Mouse (Mus musculus): Measurements from ENCODE around the gene Bloc1s5. TPM values are rescaled to one million over a fixed set of nuclear protein-coding genes. Genes with fewer than 3 reads are reported as not detected.

Bloc1s5 gene
- polyA plus RNA-seq, 1 experiment from 2014 or later = 13.7 TPM

DNA sequence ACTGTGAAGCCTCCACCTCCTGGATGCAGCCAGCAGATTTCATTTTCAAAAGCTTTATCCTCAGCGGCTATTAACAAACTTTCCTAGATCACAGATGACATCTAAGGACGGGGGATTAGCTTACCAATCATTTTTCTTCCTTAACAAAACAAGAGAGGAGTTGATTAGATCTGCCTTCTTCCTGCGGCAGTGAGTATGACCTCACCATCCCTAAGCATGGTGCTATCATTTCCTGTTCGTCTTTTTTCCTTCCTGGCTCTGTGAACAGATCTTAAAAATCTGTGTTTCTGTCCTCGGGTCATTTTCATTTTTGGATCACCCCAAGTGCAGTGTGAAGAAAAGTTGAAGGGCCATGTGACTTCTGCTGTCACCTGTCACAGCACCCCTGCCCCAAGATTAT is 20.6 kb downstream of the Bloc1s5 start:
- Histone ChIP-seq H3K27me3 (replicated peaks; ENCODE audit: control insufficient read depth, insufficient read depth, low read length) (no peaks in the 10 kb centered on the region), H3K36me3 (ENCODE audit: control insufficient read depth, insufficient read depth, low read length) (0 out of 2 replicates have a peak, but pooled peaks cover 8% of the 10 kb centered on the region), H3K4me2 (ENCODE audit: low read length) (no peak overlapping the region), H3K4me3 (ENCODE audit: low read depth, low read length) (no peak overlapping the region), H3K9me3 (ENCODE audit: control insufficient read depth, low read length) (no peaks in the 10 kb centered on the region), H3K27ac (ENCODE audit: low read depth) (no peak overlapping the region), H3K4me1 (replicated peaks; ENCODE audit: control insufficient read depth, insufficient read depth, low read length) (no peaks in the 10 kb centered on the region), H3K9ac (ENCODE audit: low read length) (no peak overlapping the region)
- DNase-seq (ENCODE audit: low spot score) (no peak), ATAC-seq (replicated peaks; ENCODE audit: low FRiP score, low TSS enrichment, low read depth) (no peak)
- WGBS = 54% methylated on average over 5 of the region's 5 CpGs

DNA sequence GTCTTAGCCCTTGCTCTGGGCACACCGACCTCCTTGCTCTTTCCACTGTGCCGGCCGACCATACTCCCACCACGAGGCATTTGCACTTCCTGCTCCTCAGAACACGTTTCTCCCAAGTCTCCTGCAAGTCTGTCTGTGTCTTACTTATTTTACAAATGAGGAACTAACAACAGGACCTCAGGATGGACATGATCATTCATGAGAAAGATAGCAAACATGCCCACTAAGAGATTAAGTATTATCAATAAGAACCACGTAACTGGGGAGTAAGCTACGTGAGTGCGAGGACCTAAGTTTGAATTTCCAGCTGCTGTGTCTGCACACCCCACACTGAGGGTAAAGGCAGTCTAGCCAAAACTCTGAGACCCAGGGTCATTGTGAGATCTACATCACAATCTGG is 21.3 kb downstream of the Bloc1s5 start:
- Histone ChIP-seq H3K36me3 (ENCODE audit: control insufficient read depth, insufficient read depth, low read length) (0 out of 2 replicates have a peak, but pooled peaks cover 8% of the 10 kb centered on the region), H3K4me3 (ENCODE audit: low read depth, low read length) (no peak overlapping the region), H3K9me3 (ENCODE audit: control insufficient read depth, low read length) (no peaks in the 10 kb centered on the region), H3K4me2 (ENCODE audit: low read length) (no peak overlapping the region), H3K27ac (ENCODE audit: low read depth) (no peak overlapping the region), H3K4me1 (replicated peaks; ENCODE audit: control insufficient read depth, insufficient read depth, low read length) (no peaks in the 10 kb centered on the region), H3K27me3 (replicated peaks; ENCODE audit: control insufficient read depth, insufficient read depth, low read length) (no peaks in the 10 kb centered on the region), H3K9ac (ENCODE audit: low read length) (no peak overlapping the region)
- WGBS = 84% methylated on average over 8 of the region's 8 CpGs
- ATAC-seq (replicated peaks; ENCODE audit: low FRiP score, low TSS enrichment, low read depth) (no peak), DNase-seq (ENCODE audit: low spot score) (no peak)

DNA sequence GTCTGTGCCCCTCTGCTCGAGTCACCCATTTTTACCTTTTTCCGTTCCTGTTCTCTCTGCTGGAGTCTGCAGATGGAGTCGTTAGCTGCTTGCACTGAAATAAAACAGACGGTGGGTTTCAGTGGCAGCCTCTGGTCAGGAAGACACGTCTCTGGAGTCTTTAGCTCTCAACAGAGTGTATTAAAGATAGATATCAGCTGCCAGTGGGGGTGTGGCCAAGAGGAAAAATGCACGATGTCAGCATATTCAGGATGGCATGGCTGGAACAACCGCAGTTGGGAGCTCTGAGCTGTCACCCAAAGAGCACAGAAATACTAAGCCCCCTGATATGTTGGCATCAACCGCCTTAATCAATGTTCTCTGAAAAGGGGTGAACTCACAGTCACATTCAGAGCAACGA is 22.3 kb downstream of the Bloc1s5 start:
- Histone ChIP-seq H3K4me1 (replicated peaks; ENCODE audit: control insufficient read depth, insufficient read depth, low read length) (no peaks in the 10 kb centered on the region), H3K9me3 (ENCODE audit: control insufficient read depth, low read length) (no peaks in the 10 kb centered on the region), H3K36me3 (ENCODE audit: control insufficient read depth, insufficient read depth, low read length) (0 out of 2 replicates have a peak, but pooled peaks cover 8% of the 10 kb centered on the region), H3K4me3 (ENCODE audit: low read depth, low read length) (no peak overlapping the region), H3K27ac (ENCODE audit: low read depth) (no peak overlapping the region), H3K9ac (ENCODE audit: low read length) (no peak overlapping the region), H3K4me2 (ENCODE audit: low read length) (no peak overlapping the region), H3K27me3 (replicated peaks; ENCODE audit: control insufficient read depth, insufficient read depth, low read length) (no peaks in the 10 kb centered on the region)
- ATAC-seq (replicated peaks; ENCODE audit: low FRiP score, low TSS enrichment, low read depth) (no peak), DNase-seq (ENCODE audit: low spot score) (no peak)
- WGBS = 65% methylated on average over 9 of the region's 9 CpGs

DNA sequence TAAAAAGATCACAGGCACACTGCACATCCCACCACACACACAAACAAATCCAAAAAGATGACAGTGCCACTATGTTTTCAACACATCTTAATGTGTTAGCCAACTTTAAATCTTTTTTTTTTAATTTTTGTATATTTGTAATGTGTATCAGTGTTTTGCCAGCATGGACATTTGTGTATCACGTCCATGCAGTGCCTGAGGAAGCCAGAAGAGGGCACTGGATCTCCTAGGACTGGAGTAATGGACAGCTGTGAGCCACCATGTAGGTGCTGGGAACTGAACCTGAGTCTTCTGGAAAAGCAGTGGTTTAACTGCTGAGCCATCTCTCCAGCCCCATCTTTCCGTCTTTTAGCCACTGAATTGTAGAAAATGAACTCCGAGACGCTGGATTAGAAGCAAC is 22.7 kb downstream of the Bloc1s5 start:
- 93% methylated on average over 4 of the region's 4 CpGs for WGBS
- no peak for ATAC-seq (replicated peaks; ENCODE audit: low FRiP score, low TSS enrichment, low read depth)
- Histone ChIP-seq H3K4me3 (ENCODE audit: low read depth, low read length) (no peak overlapping the region), H3K4me1 (replicated peaks; ENCODE audit: control insufficient read depth, insufficient read depth, low read length) (no peaks in the 10 kb centered on the region), H3K36me3 (ENCODE audit: control insufficient read depth, insufficient read depth, low read length) (0 out of 2 replicates have a peak, but pooled peaks cover 8% of the 10 kb centered on the region), H3K27ac (ENCODE audit: low read depth) (no peak overlapping the region), H3K9me3 (ENCODE audit: control insufficient read depth, low read length) (no peaks in the 10 kb centered on the region), H3K9ac (ENCODE audit: low read length) (no peak overlapping the region), H3K4me2 (ENCODE audit: low read length) (no peak overlapping the region), H3K27me3 (replicated peaks; ENCODE audit: control insufficient read depth, insufficient read depth, low read length) (no peaks in the 10 kb centered on the region)
- DNase-seq (ENCODE audit: low spot score) = no peak

DNA sequence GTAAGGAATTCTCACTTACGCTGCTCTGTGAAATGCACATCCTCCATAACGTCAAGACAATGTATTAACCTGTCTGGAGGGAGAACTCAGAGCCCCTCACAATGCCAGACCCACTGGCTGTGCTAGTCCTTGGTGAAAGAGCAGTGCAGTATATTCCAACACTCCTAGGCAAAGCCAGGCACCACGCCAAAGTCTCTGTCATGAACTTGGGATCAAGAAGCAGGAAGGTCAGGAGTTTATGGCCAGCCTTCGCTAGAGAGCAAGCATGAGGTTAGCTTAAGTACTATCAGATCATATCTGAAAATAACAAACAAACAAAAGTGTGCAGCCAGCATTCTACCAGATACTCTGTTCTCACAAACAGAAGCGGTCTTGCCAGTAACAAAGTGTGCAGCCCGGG is 24.6 kb downstream of the Bloc1s5 start:
- no peaks in the 10 kb centered on the region for H3K4me1 ChIP-seq (replicated peaks; ENCODE audit: control insufficient read depth, insufficient read depth, low read length)
- H3K36me3 ChIP-seq (ENCODE audit: control insufficient read depth, insufficient read depth, low read length) = 0 out of 2 replicates have a peak, but pooled peaks cover 8% of the 10 kb centered on the region
- 74% methylated on average over 6 of the region's 6 CpGs for WGBS
- no peaks in the 10 kb centered on the region for H3K9me3 ChIP-seq (ENCODE audit: control insufficient read depth, low read length)
- H3K4me3 ChIP-seq (ENCODE audit: low read depth, low read length) = no peak overlapping the region
- ATAC-seq (replicated peaks; ENCODE audit: low FRiP score, low TSS enrichment, low read depth) (no peak), DNase-seq (ENCODE audit: low spot score) (no peak)
- H3K9ac ChIP-seq (ENCODE audit: low read length) = no peak overlapping the region
- H3K27me3 ChIP-seq (replicated peaks; ENCODE audit: control insufficient read depth, insufficient read depth, low read length) = no peaks in the 10 kb centered on the region
- no peak overlapping the region for H3K4me2 ChIP-seq (ENCODE audit: low read length)
- no peak overlapping the region for H3K27ac ChIP-seq (ENCODE audit: low read depth)

DNA sequence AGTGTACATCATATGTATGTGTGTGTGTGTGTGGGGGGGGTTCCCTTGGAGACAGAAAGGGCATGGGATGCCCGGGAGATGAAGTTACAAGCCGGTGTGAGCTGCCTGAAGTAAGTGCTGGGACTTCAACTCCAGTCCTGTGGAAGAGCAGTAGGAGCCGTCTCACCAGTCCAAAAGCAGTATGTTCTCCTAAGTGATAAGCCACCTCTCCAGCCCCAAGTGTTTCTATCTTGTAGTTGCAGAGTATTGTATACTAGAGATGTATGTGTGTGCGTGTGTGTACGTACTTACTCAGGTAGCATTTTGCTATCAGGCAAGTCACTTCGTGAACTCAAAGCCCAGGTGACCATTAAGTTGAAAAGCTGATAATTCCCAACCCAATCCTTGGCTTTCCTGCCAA is 27.8 kb downstream of the Bloc1s5 start:
- no peak for DNase-seq (ENCODE audit: low spot score)
- Histone ChIP-seq H3K4me2 (ENCODE audit: low read length) (no peak overlapping the region), H3K27ac (ENCODE audit: low read depth) (no peak overlapping the region), H3K4me3 (ENCODE audit: low read depth, low read length) (no peak overlapping the region), H3K9me3 (ENCODE audit: control insufficient read depth, low read length) (no peaks in the 10 kb centered on the region), H3K4me1 (replicated peaks; ENCODE audit: control insufficient read depth, insufficient read depth, low read length) (no peaks in the 10 kb centered on the region), H3K27me3 (replicated peaks; ENCODE audit: control insufficient read depth, insufficient read depth, low read length) (no peaks in the 10 kb centered on the region), H3K9ac (ENCODE audit: low read length) (no peak overlapping the region), H3K36me3 (ENCODE audit: control insufficient read depth, insufficient read depth, low read length) (0 out of 2 replicates have a peak, but pooled peaks cover 4% of the 10 kb centered on the region)
- ATAC-seq (replicated peaks; ENCODE audit: low FRiP score, low TSS enrichment, low read depth) = no peak
- 94% methylated on average over 6 of the region's 6 CpGs for WGBS

DNA sequence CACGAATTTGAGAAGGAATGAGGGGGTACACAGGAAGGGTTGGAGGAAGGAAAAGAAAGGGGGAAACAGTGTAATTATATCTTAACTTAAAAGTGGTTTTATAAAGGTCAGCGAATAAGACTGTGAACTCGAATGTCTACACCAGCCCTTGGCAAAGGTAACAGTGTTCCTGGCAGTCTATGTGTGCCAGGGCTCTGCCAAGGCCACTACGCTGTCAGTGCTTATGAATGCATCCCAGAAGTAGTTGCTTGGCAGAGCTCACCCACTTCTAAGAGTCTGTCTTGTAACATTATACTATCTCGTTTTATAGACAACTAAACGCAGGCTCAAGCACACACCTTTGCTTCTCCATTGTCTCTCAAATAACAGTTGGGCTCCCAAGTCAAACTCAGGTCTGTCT is 29.6 kb downstream of the Bloc1s5 start:
- Histone ChIP-seq H3K9me3 (ENCODE audit: control insufficient read depth, low read length) (no peaks in the 10 kb centered on the region), H3K27me3 (replicated peaks; ENCODE audit: control insufficient read depth, insufficient read depth, low read length) (no peaks in the 10 kb centered on the region), H3K27ac (ENCODE audit: low read depth) (no peak overlapping the region), H3K4me1 (replicated peaks; ENCODE audit: control insufficient read depth, insufficient read depth, low read length) (no peaks in the 10 kb centered on the region), H3K36me3 (ENCODE audit: control insufficient read depth, insufficient read depth, low read length) (no peaks in the 10 kb centered on the region), H3K9ac (ENCODE audit: low read length) (no peak overlapping the region), H3K4me2 (ENCODE audit: low read length) (no peak overlapping the region), H3K4me3 (ENCODE audit: low read depth, low read length) (no peak overlapping the region)
- DNase-seq (ENCODE audit: low spot score) (no peak), ATAC-seq (replicated peaks; ENCODE audit: low FRiP score, low TSS enrichment, low read depth) (no peak)
- 83% methylated on average over 6 of the region's 6 CpGs for WGBS

DNA sequence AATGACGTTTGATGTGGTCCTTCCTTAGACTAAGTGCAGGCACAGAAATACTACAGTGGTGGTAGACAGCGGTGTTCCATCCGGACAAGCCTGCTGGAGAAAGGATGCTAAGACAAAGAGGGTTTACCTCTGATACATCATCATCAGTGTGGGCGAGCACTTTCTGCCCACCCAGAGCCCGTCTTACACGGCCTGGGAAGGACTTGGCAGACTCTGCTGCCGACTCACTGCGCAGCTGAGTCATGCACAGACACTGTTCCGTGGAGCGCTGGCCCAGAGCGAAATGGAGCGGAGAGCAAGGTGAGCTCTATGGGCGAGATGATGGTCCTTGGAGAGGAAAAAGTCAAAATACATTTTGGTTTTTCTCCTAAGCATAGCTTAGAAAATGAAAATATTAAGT is 31.9 kb downstream of the Bloc1s5 start:
- ATAC-seq (replicated peaks; ENCODE audit: low FRiP score, low TSS enrichment, low read depth) (no peak), DNase-seq (ENCODE audit: low spot score) (no peak)
- H3K36me3 ChIP-seq (ENCODE audit: control insufficient read depth, insufficient read depth, low read length) = no peaks in the 10 kb centered on the region
- no peaks in the 10 kb centered on the region for H3K27me3 ChIP-seq (replicated peaks; ENCODE audit: control insufficient read depth, insufficient read depth, low read length)
- 87% methylated on average over 13 of the region's 13 CpGs for WGBS
- H3K4me1 ChIP-seq (replicated peaks; ENCODE audit: control insufficient read depth, insufficient read depth, low read length) = no peaks in the 10 kb centered on the region
- no peak overlapping the region for H3K4me3 ChIP-seq (ENCODE audit: low read depth, low read length)
- no peak overlapping the region for H3K4me2 ChIP-seq (ENCODE audit: low read length)
- no peak overlapping the region for H3K27ac ChIP-seq (ENCODE audit: low read depth)
- H3K9ac ChIP-seq (ENCODE audit: low read length) = no peak overlapping the region
- H3K9me3 ChIP-seq (ENCODE audit: control insufficient read depth, low read length) = no peaks in the 10 kb centered on the region

DNA sequence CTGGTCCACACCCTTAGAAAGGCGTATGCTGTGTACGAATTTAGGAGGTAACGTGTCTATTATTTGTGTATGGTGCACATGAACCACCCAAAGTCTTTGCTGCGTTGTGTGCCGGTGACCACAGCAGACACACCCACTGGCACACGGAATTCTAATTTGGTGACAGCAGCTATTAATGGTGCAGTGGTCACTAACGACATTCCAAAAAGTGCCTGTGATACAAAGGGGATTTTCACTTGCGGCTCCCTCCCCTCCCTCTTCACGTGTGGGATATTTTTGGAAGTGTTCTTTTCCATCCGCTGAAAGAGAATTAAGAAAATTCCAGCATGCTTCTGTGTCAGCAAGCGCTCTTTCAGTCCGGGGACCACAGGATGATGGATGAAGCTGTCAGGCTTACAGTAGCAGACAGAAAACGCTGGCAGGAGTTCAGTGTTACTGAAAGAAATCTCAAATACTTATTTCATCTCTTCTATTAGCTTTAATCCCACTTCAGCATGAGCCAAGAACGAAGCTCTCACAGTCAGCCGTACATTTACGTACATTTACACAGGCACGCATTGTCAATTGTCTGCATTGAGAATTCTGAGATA is 32.6 kb downstream of the Bloc1s5 start:
- Histone ChIP-seq H3K9me3 (ENCODE audit: control insufficient read depth, low read length) (no peaks in the 10 kb centered on the region), H3K27ac (ENCODE audit: low read depth) (no peak overlapping the region), H3K36me3 (ENCODE audit: control insufficient read depth, insufficient read depth, low read length) (no peaks in the 10 kb centered on the region), H3K4me3 (ENCODE audit: low read depth, low read length) (no peak overlapping the region), H3K4me2 (ENCODE audit: low read length) (no peak overlapping the region), H3K27me3 (replicated peaks; ENCODE audit: control insufficient read depth, insufficient read depth, low read length) (no peaks in the 10 kb centered on the region), H3K4me1 (replicated peaks; ENCODE audit: control insufficient read depth, insufficient read depth, low read length) (no peaks in the 10 kb centered on the region), H3K9ac (ENCODE audit: low read length) (no peak overlapping the region)
- 73% methylated on average over 17 of the region's 17 CpGs for WGBS
- ATAC-seq (replicated peaks; ENCODE audit: low FRiP score, low TSS enrichment, low read depth) (no peak), DNase-seq (ENCODE audit: low spot score) (no peak)

Data from intestine, embryonic 14.5 days (tissue).